Mouse (Mus musculus) cortical plate, adult 2 months (tissue): Measurements from ENCODE around the gene Top2a.

Experiments used
- CTCF ChIP-seq: fragments of 200-500 bp; IDR thresholded peaks from 2 replicates; pipeline ENCODE4 v1.5.1; 2011; ENCODE audit warnings: mild to moderate bottlenecking, control low read depth, low read length; ENCODE audit not compliant: insufficient read depth; ENCODE audit errors: extremely low read depth
- POLR2A ChIP-seq: fragments of 200-500 bp; IDR thresholded peaks from 2 replicates; pipeline ENCODE4 v1.6.1; 2011; ENCODE audit warnings: mild to moderate bottlenecking, low read length, control low read depth; ENCODE audit not compliant: insufficient read depth; ENCODE audit errors: extremely low read depth

DNA sequence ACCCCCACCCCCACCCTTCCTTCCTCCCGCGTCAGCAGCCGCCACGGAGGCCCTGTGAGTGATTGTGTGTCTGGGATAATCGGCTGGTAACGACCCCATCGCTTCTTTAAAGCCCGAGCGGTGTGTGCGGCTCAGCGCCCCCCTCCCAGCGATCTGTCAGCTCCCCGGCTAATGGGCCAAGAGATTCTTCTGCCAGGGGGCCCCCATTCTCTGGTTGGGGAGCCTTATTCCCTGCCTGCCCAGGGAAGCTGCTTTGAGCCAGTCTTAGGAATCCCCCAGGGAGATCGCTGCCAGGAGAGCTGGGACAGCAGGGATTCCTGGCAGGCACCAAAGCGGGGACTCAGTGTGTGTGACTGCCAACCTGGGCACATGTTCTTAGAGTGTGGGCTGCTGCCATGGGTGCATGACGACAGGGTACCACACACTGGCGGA, 54.5 kb downstream of the Top2a start:
- TF ChIP-seq POLR2A (no peak), CTCF (no peak)
